8 mouse cellular contexts compared by ENCODE assay signal in genomic region chr11:103359841-103360641, GRCm38 (mm10). TPM values are rescaled to one million over a fixed set of nuclear protein-coding genes. Genes with fewer than 3 reads are reported as not detected.
DNase-seq lines count a peak whose midpoint lies in the region; ATAC-seq and TF ChIP-seq lines count a peak whose summit lies in the region.

No protein-coding gene starts in this region.

- no peak for ATAC-seq in G1E (ENCODE audit: extremely low read depth, insufficient number of reproducible peaks, low FRiP score, poor library complexity, severe bottlenecking)
- peak; percentile 38 to 44 for ATAC-seq in hematopoietic stem cell, adult 5-6 weeks (replicated peaks in 1 of 2; ENCODE audit: insufficient read depth in 1 of 2, low FRiP score in 2 of 2, low TSS enrichment in 1 of 2, low read depth in 1 of 2, poor library complexity in 2 of 2, severe bottlenecking in 2 of 2)

- H3K27me3 ChIP-seq in G1E (ENCODE audit: insufficient read depth, low read length): peaks cover 63% of the 10 kb centered on the region

- TF ChIP-seq CTCF in G1E (IDR thresholded peaks at IDR 0.05; ENCODE audit: low read depth, low read length): no peak

- H3K4me1 ChIP-seq in G1E (ENCODE audit: insufficient read depth, low read depth, low read length): peaks cover 58% of the 10 kb centered on the region

- H3K4me3 ChIP-seq in G1E (ENCODE audit: low read depth, low read length): peak overlapping the region; percentile 52; the same call in 1 of the 2 replicates

- no peak for DNase-seq in G1E (ENCODE audit: low spot score)
- peak; percentile 83 for DNase-seq in cerebellum, adult 11-12 months
- DNase-seq in forelimb bud, embryonic 11.5 days (ENCODE audit: low read depth, low spot score): peak; percentile 77
- peak; percentile 70 to 81 for DNase-seq in layer of hippocampus, postnatal 14 days (ENCODE audit: low spot score in 2 of 2)
- DNase-seq in lung, postnatal 10 days: peak; percentile 90
- DNase-seq in ovary, postnatal 36 days (ENCODE audit: low spot score): peak; percentile 88
- peak; percentile 90 for DNase-seq in thymus, postnatal 14 days

- H3K9me3 ChIP-seq in G1E (replicated peaks): peaks cover 15% of the 10 kb centered on the region

- H3K36me3 ChIP-seq in G1E (replicated peaks): peaks cover 41% of the 10 kb centered on the region

RNA-seq across cellular contexts. Expression of gene Arhgap27, which starts 3.5 kb away (rescaled TPM):
- 5.2 and 8.0 TPM in 2 replicates for total RNA-seq in G1E (2014; fragmentation: Nextera tagmentation)
- 11.2 and 12.6 TPM in 2 replicates for total RNA-seq in G1E (2017)
- polyA plus RNA-seq in G1E (2012): 11.5 and 13.2 TPM in 2 replicates
- total RNA-seq in hematopoietic stem cell, adult 5-6 weeks (2017): 21.3 and 21.5 TPM in 2 replicates
- 10 to 100 TPM in 1 of 2 experiments, 1 to 10 TPM in 1; 9.8 to 10.1 TPM for total RNA-seq in layer of hippocampus, postnatal 14 days (2021)

RNA-seq across cellular contexts. Expression of gene Plekhm1, which starts 52.4 kb away (rescaled TPM):
- total RNA-seq in G1E (2014; fragmentation: Nextera tagmentation) (27.1 and 35.1 TPM in 2 replicates), G1E (2017) (8.9 and 9.4 TPM in 2 replicates)
- 11.7 and 12.0 TPM in 2 replicates for polyA plus RNA-seq in G1E (2012)
- total RNA-seq in hematopoietic stem cell, adult 5-6 weeks (2017): 4.0 and 5.1 TPM in 2 replicates
- 10 to 100 TPM; 17.0 to 17.7 TPM for total RNA-seq in layer of hippocampus, postnatal 14 days (2021)
